Mouse (Mus musculus): ENCODE measurements around the gene Gpr61.

The Gpr61 gene

GRCm38 (mm10) chr3:108154656-108155055, at the start of gene Gpr61:
Gene Gpr61, minus strand, starts transcription at chr3:108154882.
- DNase-seq (ENCODE audit: low spot score): no peak

- DNase-seq (ENCODE audit: low spot score): no peak
These were observed 49.8 kb upstream of the Gpr61 start for GRCm38 (mm10) chr3:108204470-108204869.

GRCm38 (mm10) chr3:108203621-108204325, 49.1 kb upstream of the Gpr61 start:
- DNase-seq (ENCODE audit: low spot score): peak; percentile 63

GRCm38 (mm10) chr3:108203212-108203611, 48.5 kb upstream of the Gpr61 start:
- DNase-seq (ENCODE audit: low spot score): no peak

GRCm38 (mm10) chr3:108202506-108202905, 47.8 kb upstream of the Gpr61 start:
- DNase-seq (ENCODE audit: low spot score): no peak

GRCm38 (mm10) chr3:108200329-108201323, 45.9 kb upstream of the Gpr61 start, which contains the start of gene Cyb561d1:
Gene Cyb561d1, minus strand, starts transcription at chr3:108201212.
- DNase-seq (ENCODE audit: low spot score): peak; percentile 90

GRCm38 (mm10) chr3:108199231-108199630, 44.5 kb upstream of the Gpr61 start:
- DNase-seq (ENCODE audit: low spot score): no peak

- DNase-seq (ENCODE audit: low spot score): no peak
These were observed 42.4 kb upstream of the Gpr61 start for GRCm38 (mm10) chr3:108197066-108197497.

GRCm38 (mm10) chr3:108195941-108196590, 41.4 kb upstream of the Gpr61 start:
- no peak for DNase-seq (ENCODE audit: low spot score)

- DNase-seq (ENCODE audit: low spot score): no peak
These were observed 40.6 kb upstream of the Gpr61 start for GRCm38 (mm10) chr3:108195287-108195686.

- no peak for DNase-seq (ENCODE audit: low spot score)
These were observed 39.0 kb upstream of the Gpr61 start for GRCm38 (mm10) chr3:108193686-108194085.

GRCm38 (mm10) chr3:108189897-108190296, 35.2 kb upstream of the Gpr61 start:
- DNase-seq (ENCODE audit: low spot score): no peak

- DNase-seq (ENCODE audit: low spot score): no peak
These were observed 34.2 kb upstream of the Gpr61 start for GRCm38 (mm10) chr3:108188716-108189490.

GRCm38 (mm10) chr3:108187111-108187795, 32.6 kb upstream of the Gpr61 start:
- DNase-seq (ENCODE audit: low spot score): no peak

- DNase-seq (ENCODE audit: low spot score): peak; percentile 28
These were observed 31.7 kb upstream of the Gpr61 start, which contains the start of gene Amigo1 for GRCm38 (mm10) chr3:108186098-108187047. Gene Amigo1, plus strand, starts transcription at chr3:108186335.

- no peak for DNase-seq (ENCODE audit: low spot score)
These were observed 30.9 kb upstream of the Gpr61 start for GRCm38 (mm10) chr3:108185460-108186097.

- DNase-seq (ENCODE audit: low spot score): no peak
These were observed 30.1 kb upstream of the Gpr61 start for GRCm38 (mm10) chr3:108184742-108185141.

GRCm38 (mm10) chr3:108180514-108180913, 25.8 kb upstream of the Gpr61 start:
- no peak for DNase-seq (ENCODE audit: low spot score)

Data from T-cell, adult 2 months (primary cell).